In genomic region chr1:180023512-180023911, GRCm38 (mm10) we compare ENCODE assay signal across 26 mouse cellular contexts.
DNase-seq lines count a peak whose midpoint lies in the region; ATAC-seq and TF ChIP-seq lines count a peak whose summit lies in the region.
"Had no signal": no experiment of that assay in that cellular context is flagged by ENCODE, and none has a peak within 500 bp of the region (broad histone marks: within the 10 kb centered on the region; RNA-seq: fewer than 3 reads in every experiment).

No protein-coding gene starts in this region.

- DNase-seq in frontal cortex, postnatal 14 days (ENCODE audit: low spot score in 2 of 2): no peak
- peak; percentile 13 to 38 for DNase-seq in kidney, postnatal 25 days
- DNase-seq in kidney, adult 8-10 months: no peak
- no peak for DNase-seq in left cerebral cortex, adult 2 months (ENCODE audit: extremely low spot score in 1 of 2, low spot score in 2 of 2)
- no peak for DNase-seq in left cerebral cortex, postnatal 14 days (ENCODE audit: low spot score in 2 of 2)
- DNase-seq in brain, adult 2 months (ENCODE audit: low read depth, low spot score): peak; percentile 49
- DNase-seq in gastrocnemius, postnatal 36 days: no peak
- DNase-seq: adrenal gland, adult 8-10 months; adrenal gland, postnatal 25 days; B cell, adult 2 months; cerebellum, adult 8-10 months; cerebellum, postnatal 10 days; gastrocnemius, postnatal 25 days; heart, adult 2 months; heart, postnatal 14 days; heart, postnatal 4 days had no signal

- no peak overlapping the region for H3K4me3 ChIP-seq in left cerebral cortex, adult 2 months
- H3K4me3 ChIP-seq: forebrain, embryonic 10.5 days; forebrain, embryonic 13.5 days; heart, adult 2 months; heart, embryonic 10.5 days; heart, embryonic 13.5 days had no signal

- ATAC-seq in frontal cortex, adult (ENCODE audit: low TSS enrichment): peak; percentile 55; the same call in 1 of the 2 replicates
- ATAC-seq: forebrain, embryonic 13.5 days; forebrain, embryonic 16.5 days; hindbrain, postnatal 0 days; inflammation-experienced regulatory T-cells, adult 6 months; Patski had no signal

- intact Hi-C loops in left cerebral cortex, adult 2 months (cut with DNase I): loop anchor here (5.0 kb wide), 1 partner anchor 61 kb away; the partner anchor contains the start of gene Cdc42bpa
- intact Hi-C loops in left cerebral cortex, postnatal 14 days (cut with DNase I): no loop called here
- intact Hi-C loops in gastrocnemius, postnatal 36 days (cut with DNase I): no loop called here

- peak overlapping the region; percentile 17 for H3K27ac ChIP-seq in left cerebral cortex, adult 2 months
- H3K27ac ChIP-seq: forebrain, embryonic 10.5 days; forebrain, embryonic 13.5 days; heart, adult 2 months; heart, embryonic 10.5 days; heart, embryonic 13.5 days; hindbrain, embryonic 14.5 days; hindbrain, postnatal 0 days had no signal

- TF ChIP-seq CTCF in left cerebral cortex, adult 2 months (IDR thresholded peaks at IDR 0.05): no peak

Comparison
In these comparisons a context has a peak if more than half of its experiments do, and no peak if none do; other contexts are left out.
1. DNase-seq: peak in kidney, postnatal 25 days (2 of 2) and brain, adult 2 months (single experiment); none in frontal cortex, postnatal 14 days (0 of 2), kidney, adult 8-10 months (0 of 2), left cerebral cortex, adult 2 months (0 of 2), left cerebral cortex, postnatal 14 days (0 of 2) and gastrocnemius, postnatal 36 days (0 of 2).